ENCODE assay signal across 36 mouse cellular contexts in the genomic region with DNA sequence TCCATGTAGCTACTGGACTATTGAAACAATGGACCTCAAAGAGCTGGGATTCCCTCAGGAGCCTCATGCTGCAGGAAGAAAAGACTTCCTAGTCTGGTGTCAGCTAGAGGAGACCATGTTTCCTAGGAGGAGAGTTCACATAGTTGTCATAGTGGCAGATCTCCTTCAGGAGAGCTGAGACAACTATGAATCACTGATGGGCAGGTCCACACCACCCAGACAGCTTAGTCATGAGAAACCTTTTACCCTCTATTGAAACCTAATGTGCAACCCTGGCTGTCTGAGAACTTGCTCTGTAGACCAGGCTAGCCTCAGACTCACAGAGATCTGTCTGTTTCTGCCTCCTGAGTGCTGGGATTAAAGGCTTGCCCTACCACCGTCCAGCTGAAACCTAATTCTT.
"Had no signal": no experiment of that assay in that cellular context is flagged by ENCODE, and none has a peak within 500 bp of the region (broad histone marks: within the 10 kb centered on the region; RNA-seq: fewer than 3 reads in every experiment).

No protein-coding gene starts in this region.

- H3K9ac ChIP-seq: heart, embryonic 12.5 days; heart, embryonic 13.5 days; heart, embryonic 15.5 days; hindbrain, embryonic 12.5 days; hindbrain, embryonic 13.5 days; hindbrain, embryonic 14.5 days; hindbrain, embryonic 15.5 days; intestine, embryonic 15.5 days; kidney, embryonic 15.5 days had no signal

- H3K4me1 ChIP-seq: heart, embryonic 10.5 days; heart, embryonic 12.5 days; heart, embryonic 13.5 days; heart, embryonic 15.5 days; hindbrain, embryonic 10.5 days; hindbrain, embryonic 12.5 days; hindbrain, embryonic 13.5 days; hindbrain, embryonic 15.5 days; intestine, embryonic 15.5 days; kidney, embryonic 15.5 days had no signal

- ATAC-seq: hindbrain, embryonic 16.5 days; hindbrain, postnatal 0 days; inflammation-experienced regulatory T-cells, adult 6 months; intestine, embryonic 15.5 days; intestine, embryonic 16.5 days; intestine, postnatal 0 days had no signal

- H3K9me3 ChIP-seq: heart, embryonic 10.5 days; heart, embryonic 12.5 days; heart, embryonic 13.5 days; heart, embryonic 15.5 days; hindbrain, embryonic 10.5 days; hindbrain, embryonic 12.5 days; hindbrain, embryonic 13.5 days; hindbrain, embryonic 15.5 days; intestine, embryonic 15.5 days; kidney, embryonic 15.5 days had no signal

- H3K27ac ChIP-seq: heart, embryonic 10.5 days; heart, embryonic 13.5 days; heart, embryonic 15.5 days; hindbrain, embryonic 10.5 days; hindbrain, embryonic 12.5 days; hindbrain, embryonic 13.5 days; hindbrain, embryonic 14.5 days; hindbrain, embryonic 15.5 days; hindbrain, postnatal 0 days; intestine, embryonic 15.5 days; kidney, embryonic 15.5 days; kidney, postnatal 0 days; layer of hippocampus, adult 2 months; left cerebral cortex, adult 2 months had no signal

- DNase-seq: heart, postnatal 10 days; heart, postnatal 14 days; heart, postnatal 36 days; heart, postnatal 4 days; kidney, adult 11 months; kidney, adult 18-20 months; kidney, adult 2 months; kidney, adult 8-10 months; kidney, adult 9 months; kidney, postnatal 10 days; kidney, postnatal 14 days; kidney, postnatal 25 days; kidney, postnatal 36 days; kidney, postnatal 4 days; layer of hippocampus, adult 9-11 months; layer of hippocampus, postnatal 36 days had no signal

- H3K27me3 ChIP-seq: heart, embryonic 12.5 days; heart, embryonic 13.5 days; heart, embryonic 15.5 days; hindbrain, embryonic 12.5 days; hindbrain, embryonic 13.5 days; hindbrain, embryonic 15.5 days; intestine, embryonic 15.5 days; kidney, embryonic 15.5 days had no signal

- H3K4me2 ChIP-seq: heart, embryonic 11.5 days; heart, embryonic 12.5 days; heart, embryonic 13.5 days; heart, embryonic 15.5 days; hindbrain, embryonic 12.5 days; hindbrain, embryonic 13.5 days; hindbrain, embryonic 14.5 days; hindbrain, embryonic 15.5 days; intestine, embryonic 15.5 days; kidney, embryonic 15.5 days had no signal

- H3K4me3 ChIP-seq: heart, embryonic 10.5 days; heart, embryonic 12.5 days; heart, embryonic 13.5 days; heart, embryonic 15.5 days; hindbrain, embryonic 10.5 days; hindbrain, embryonic 12.5 days; hindbrain, embryonic 13.5 days; hindbrain, embryonic 15.5 days; intestine, embryonic 15.5 days; kidney, embryonic 15.5 days; layer of hippocampus, adult 2 months; left cerebral cortex, adult 2 months had no signal

- H3K36me3 ChIP-seq: heart, embryonic 10.5 days; heart, embryonic 12.5 days; heart, embryonic 13.5 days; heart, embryonic 15.5 days; hindbrain, embryonic 10.5 days; hindbrain, embryonic 12.5 days; hindbrain, embryonic 13.5 days; hindbrain, embryonic 15.5 days; intestine, embryonic 15.5 days; kidney, embryonic 15.5 days had no signal
